In genomic region chr1:168676418-168677413, GRCm38 (mm10) we compare ENCODE assay signal across 7 mouse cellular contexts.
A peak's percentile ranks its signal among the peaks of the same experiment; 100 is the strongest.
DNase-seq lines count a peak whose midpoint lies in the region; ATAC-seq and TF ChIP-seq lines count a peak whose summit lies in the region.

No protein-coding gene starts in this region.

- WGBS in lung, embryonic 14.5 days, result 42% methylated on average over 29 of the region's 29 CpGs
- 44% methylated on average over 29 of the region's 29 CpGs for WGBS in forebrain, embryonic 15.5 days

- DNase-seq in lung, embryonic 14.5 days, result peak; percentile 27
- DNase-seq in lung, adult 18-20 months, result no peak
- DNase-seq in layer of hippocampus, postnatal 25 days (ENCODE audit: extremely low spot score in 1 of 2, low spot score in 1 of 2), result peak; percentile 14 to 24
- DNase-seq in right cerebral cortex, postnatal 4 days, result peak; percentile 28
- no peak for DNase-seq in natural killer cell, adult 2 months (ENCODE audit: low spot score in 2 of 2)
- no peak for DNase-seq in Muller cell, postnatal 12 days (ENCODE audit: inconsistent ontology term)

- H3K9ac ChIP-seq in lung, embryonic 14.5 days, result no peak overlapping the region
- H3K9ac ChIP-seq in forebrain, embryonic 15.5 days (replicated peaks), result peak overlapping the region; percentile 33

- no peaks in the 10 kb centered on the region for H3K36me3 ChIP-seq in lung, embryonic 14.5 days (ENCODE audit: insufficient read depth)
- H3K36me3 ChIP-seq in forebrain, embryonic 15.5 days, result no peaks in the 10 kb centered on the region

- no peaks in the 10 kb centered on the region for H3K27me3 ChIP-seq in lung, embryonic 14.5 days (ENCODE audit: insufficient read depth, low read length)
- no peaks in the 10 kb centered on the region for H3K27me3 ChIP-seq in forebrain, embryonic 15.5 days

- H3K4me3 ChIP-seq in lung, embryonic 14.5 days (ENCODE audit: low read depth, low read length), result no peak overlapping the region; the same call in 1 of the 2 replicates
- H3K4me3 ChIP-seq in forebrain, embryonic 15.5 days, result peak overlapping the region; percentile 26

- no peak overlapping the region for H3K27ac ChIP-seq in lung, embryonic 14.5 days (ENCODE audit: low read depth)
- peak overlapping the region; percentile 76 for H3K27ac ChIP-seq in forebrain, embryonic 15.5 days (replicated peaks)

- ATAC-seq in lung, embryonic 14.5 days (ENCODE audit: insufficient read depth), result no peak
- peak; percentile 82 for ATAC-seq in forebrain, embryonic 15.5 days (replicated peaks)

- TF ChIP-seq CTCF in lung, embryonic 14.5 days (IDR thresholded peaks at IDR 0.05; ENCODE audit: low read depth), result no peak

- H3K4me1 ChIP-seq in lung, embryonic 14.5 days (ENCODE audit: insufficient read depth), result no peaks in the 10 kb centered on the region
- H3K4me1 ChIP-seq in forebrain, embryonic 15.5 days, result peaks cover 7% of the 10 kb centered on the region

- H3K9me3 ChIP-seq in lung, embryonic 14.5 days (ENCODE audit: low read depth, low read length), result no peaks in the 10 kb centered on the region
- H3K9me3 ChIP-seq in forebrain, embryonic 15.5 days, result no peaks in the 10 kb centered on the region

- peak overlapping the region; percentile 37 for H3K4me2 ChIP-seq in lung, embryonic 14.5 days
- peak overlapping the region; percentile 44 for H3K4me2 ChIP-seq in forebrain, embryonic 15.5 days (replicated peaks)

Comparison
In these comparisons a context has a peak if more than half of its experiments do, and no peak if none do; other contexts are left out.
1. DNase-seq: peak in lung, embryonic 14.5 days (single experiment), layer of hippocampus, postnatal 25 days (2 of 2) and right cerebral cortex, postnatal 4 days (single experiment); none in lung, adult 18-20 months (0 of 2), natural killer cell, adult 2 months (0 of 2) and Muller cell, postnatal 12 days (single experiment).